Mouse (Mus musculus) macrophage (primary cell): ENCODE measurements around the gene St8sia4. TPM values are rescaled to one million over a fixed set of nuclear protein-coding genes. Genes with fewer than 3 reads are reported as not detected.
"Not testable (repeated sequence)": the region's sequence is repeated elsewhere in the genome, so short reads cannot be mapped to it uniquely, and the experiment has no call there.

Experiments
- H3K27ac ChIP-seq: fragments of 350-480 bp; formaldehyde crosslinking; 2 replicates; pipeline ENCODE4 v1.9.0; 2021
- H3K36me3 ChIP-seq: fragments of 350-480 bp; formaldehyde crosslinking; 2 replicates; pipeline ENCODE4 v1.9.0; 2021; ENCODE audit errors: inconsistent target
- H3K4me3 ChIP-seq: fragments of 350-480 bp; formaldehyde crosslinking; 2 replicates; pipeline ENCODE4 v1.9.0; 2021; ENCODE audit errors: inconsistent target
- H3K79me2 ChIP-seq: fragments of 350-480 bp; formaldehyde crosslinking; 2 replicates; pipeline ENCODE4 v1.9.0; 2021; ENCODE audit errors: inconsistent target
- WGBS: methylation state at CpG from one replicate; pipeline ENCODE4 v1.1.7; 2026; ENCODE audit warnings: inconsistent platforms; ENCODE audit not compliant: missing documents; 5-methylcytosine and 5-hydroxymethylcytosine counted together
- polyA plus RNA-seq: library from polyadenylated mRNA; stranded (reverse); fragments of 250-400 nt; gene quantifications from 3 replicates; pipeline ENCODE4 v1.2.4, GENCODE M21; 2018; ENCODE audit warnings: inconsistent platforms

St8sia4 gene
- polyA plus RNA-seq, 1 experiment from 2014 or later, result 11.6 TPM

DNA sequence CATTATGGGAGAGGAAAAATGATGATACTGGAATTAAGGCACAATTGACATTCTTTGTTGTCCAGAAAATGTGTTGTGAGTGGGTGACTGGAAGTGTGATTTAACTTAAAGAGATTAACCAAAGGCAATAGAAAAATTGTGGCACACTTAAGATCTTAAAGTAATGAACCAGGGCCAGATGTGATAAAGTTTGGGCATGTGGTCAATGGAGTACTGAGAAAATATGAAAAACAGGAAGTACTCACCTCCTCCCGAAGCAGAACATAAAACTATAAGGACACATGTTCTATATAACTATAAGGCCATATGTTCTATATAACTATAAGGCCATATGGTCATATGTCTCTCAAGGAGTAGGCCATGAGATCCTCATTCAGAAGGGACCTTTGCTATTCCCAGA lies 96.3 kb downstream of the St8sia4 start:
- Histone ChIP-seq H3K4me3 (no peak overlapping the region), H3K27ac (no peak overlapping the region), H3K36me3 (no peaks in the 10 kb centered on the region), H3K79me2 (no peaks in the 10 kb centered on the region)
- 29% methylated on average over 1 of the region's 1 CpGs for WGBS

DNA sequence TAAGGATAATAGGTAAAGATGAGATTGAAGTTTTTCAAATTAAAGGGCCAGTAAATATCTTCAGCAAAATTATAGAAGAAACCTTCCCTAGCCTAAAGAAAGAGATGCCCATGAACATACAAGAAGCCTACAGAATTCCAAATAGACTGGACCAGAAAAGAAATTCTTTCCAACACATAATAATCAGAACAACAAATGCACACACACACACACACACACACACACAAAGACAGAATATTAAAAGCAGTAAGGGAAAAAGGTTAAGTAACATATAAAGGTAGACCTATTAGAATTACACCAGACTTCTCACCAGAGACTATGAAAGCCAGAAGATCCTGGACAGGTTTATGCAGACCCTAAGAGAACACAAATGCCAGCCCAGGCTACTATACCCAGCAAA lies 112.8 kb downstream of the St8sia4 start:
- H3K4me3 ChIP-seq, H3K79me2 ChIP-seq, H3K36me3 ChIP-seq, H3K27ac ChIP-seq: not testable (repeated sequence)

DNA sequence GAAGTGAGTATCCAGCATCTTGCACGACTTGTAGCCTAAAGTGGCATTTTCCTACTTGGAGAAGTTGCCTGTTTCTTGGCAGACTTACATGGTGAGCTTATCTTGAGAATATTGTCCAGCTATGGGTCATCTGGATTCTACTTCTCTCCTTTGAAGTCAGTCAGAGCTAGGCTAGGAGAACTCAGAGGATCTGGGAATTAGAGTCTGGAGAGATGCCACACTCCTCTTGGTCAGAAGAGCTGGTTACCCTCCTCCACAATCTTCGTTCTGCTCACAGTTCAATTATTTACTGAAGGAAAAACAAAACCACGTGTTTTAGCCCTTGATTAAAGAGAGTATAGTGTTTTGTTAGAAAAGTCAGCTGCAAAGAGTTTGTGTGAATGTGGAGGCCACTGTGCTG lies 125.9 kb downstream of the St8sia4 start:
- no peak overlapping the region for H3K4me3 ChIP-seq
- 92% methylated on average over 3 of the region's 3 CpGs for WGBS

More for the DNA sequence above, 125.9 kb downstream of the St8sia4 start:
- H3K79me2 ChIP-seq, result no peaks in the 10 kb centered on the region
- H3K27ac ChIP-seq, result no peak overlapping the region
- no peaks in the 10 kb centered on the region for H3K36me3 ChIP-seq
